Mouse (Mus musculus) frontal cortex, postnatal 14 days (tissue): ENCODE results near the gene Lrmda.

Source experiments
- DNase-seq, 2 experiments: peaks; one replicate each; pipeline ENCODE4 v3.0.0; 2022; ENCODE audit warnings: low spot score in 2 of 2

Gene Lrmda

DNA sequence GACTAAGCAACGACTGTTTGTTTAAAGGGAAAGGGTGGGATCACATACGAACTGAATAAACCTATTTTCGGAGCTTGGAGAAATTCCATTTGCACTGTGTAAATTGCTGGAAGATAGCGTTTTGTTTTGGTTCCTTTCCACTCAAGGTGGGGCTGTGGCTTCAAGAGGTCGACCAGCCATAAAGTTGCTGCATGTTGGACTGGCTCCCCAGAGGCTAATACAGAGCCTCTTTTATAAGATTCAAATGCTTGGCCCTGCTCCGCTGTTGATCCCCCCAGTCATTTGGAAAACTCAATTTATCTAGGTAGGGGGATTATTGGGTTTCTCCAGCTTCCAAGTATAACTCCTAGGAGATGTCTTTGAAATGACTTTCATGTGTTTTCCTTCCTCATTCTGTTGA is 137.5 kb downstream of the Lrmda start:
- DNase-seq: no peak

DNA sequence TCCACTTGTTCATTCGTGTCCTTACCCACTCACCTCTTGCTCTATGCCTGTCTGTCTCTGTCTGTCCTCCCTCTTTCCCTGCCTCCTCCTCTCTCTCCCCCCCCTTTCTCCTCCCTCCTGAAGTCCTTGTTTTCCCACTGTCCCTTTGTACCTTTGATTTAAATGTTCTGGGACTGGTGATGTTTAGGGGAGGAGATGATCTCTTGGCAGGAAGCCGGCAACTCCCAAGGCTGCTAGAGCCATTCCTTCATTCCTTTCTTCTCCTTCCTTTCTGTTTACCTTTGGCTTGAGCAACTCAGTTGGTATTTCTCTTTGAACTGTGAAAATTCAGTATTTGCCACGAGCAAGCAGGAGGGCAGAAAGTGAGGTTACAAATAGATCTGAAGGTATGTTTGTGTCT is 141.9 kb downstream of the Lrmda start:
- DNase-seq: no peak

DNA sequence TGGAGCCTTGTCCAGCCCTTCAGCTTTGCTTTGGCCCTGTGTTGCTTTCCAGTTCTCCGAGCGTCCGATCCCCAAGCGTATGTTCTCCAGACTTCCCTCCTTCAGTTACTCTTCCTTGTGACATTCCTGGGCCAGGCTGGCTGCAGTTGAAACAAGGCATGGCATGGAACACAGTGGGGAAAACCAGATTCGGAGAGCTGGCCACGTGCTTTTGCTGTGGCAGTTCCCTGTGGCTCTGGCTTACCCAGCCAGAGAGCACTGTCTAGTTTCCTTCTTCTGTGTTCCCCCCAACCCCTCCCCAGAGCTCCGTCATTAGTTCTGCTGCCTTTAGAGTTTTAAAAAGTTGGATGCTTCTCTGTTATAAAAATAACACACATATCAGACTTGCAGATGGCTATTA is 147.8 kb downstream of the Lrmda start:
- DNase-seq: no peak

DNA sequence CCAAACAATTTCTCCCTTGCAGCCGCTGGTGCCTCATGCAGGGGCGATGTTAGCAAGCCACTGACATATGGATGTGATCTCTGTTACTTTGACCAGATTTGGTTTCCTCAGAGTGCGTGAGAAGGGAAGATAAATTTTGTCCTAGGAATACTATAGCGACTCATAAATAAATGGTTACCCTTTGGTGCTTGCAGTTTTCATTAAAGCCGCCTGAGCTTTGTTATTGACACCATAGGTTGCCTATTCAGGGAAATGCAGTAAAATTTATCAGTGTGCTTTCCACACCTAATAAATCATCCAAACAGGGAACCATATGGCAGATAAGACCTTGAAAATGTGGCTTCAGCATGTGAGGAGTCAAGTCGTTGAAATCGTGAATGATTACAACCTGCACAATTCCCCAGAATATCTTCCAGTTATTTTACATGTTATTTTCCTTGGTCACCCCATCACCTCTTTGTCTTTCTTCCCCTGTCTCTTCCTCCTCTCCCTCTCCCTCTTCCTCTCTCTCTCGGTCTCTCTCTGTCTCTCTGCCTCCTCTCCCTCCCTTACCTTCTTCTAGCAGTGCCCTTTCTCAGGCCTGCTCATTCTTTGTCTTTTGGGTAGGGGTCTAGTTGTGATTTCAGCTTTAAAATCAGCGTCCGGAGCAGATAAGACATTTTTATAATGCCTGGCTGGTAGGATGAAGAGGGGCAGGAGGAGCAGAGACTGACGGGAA is 148.7 kb downstream of the Lrmda start:
- DNase-seq: no peak

DNA sequence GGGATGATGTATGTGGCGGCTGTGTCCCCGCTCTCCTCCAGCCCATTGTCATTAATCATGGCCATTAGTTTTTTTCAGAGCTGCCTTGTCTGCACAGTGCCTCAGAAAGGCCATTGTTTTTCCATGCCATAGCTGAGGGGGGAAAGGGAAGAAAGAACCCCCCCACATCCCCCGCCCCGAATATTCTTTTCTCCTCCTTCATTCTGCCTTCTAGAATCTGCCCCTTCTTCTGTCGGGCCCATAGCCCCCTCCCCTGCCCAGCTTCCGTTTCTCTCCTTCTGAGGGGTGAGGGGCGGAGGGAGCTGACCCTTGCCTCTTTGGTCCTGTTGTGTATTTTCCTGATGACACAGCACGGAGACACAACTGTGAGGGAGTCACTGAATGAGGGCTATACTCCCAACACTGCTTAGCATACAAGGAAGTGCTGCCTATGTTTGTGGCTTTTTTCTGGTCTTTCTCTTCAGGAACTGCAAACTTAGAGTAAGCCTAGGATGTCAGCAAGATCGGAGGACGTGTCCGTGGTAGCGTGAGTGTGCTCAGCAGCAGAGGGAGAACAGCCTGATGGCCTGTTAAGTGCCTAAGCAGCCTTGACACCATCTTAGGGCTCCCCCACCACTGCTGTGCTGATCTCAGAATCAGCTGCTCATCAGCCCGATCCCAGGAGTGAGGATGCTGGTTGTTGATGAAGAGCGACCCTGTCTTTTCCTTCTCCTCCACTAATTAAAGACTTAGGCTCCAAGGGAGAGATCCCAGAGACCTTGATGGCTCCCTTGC is 149.5 kb downstream of the Lrmda start:
- DNase-seq: no peak

DNA sequence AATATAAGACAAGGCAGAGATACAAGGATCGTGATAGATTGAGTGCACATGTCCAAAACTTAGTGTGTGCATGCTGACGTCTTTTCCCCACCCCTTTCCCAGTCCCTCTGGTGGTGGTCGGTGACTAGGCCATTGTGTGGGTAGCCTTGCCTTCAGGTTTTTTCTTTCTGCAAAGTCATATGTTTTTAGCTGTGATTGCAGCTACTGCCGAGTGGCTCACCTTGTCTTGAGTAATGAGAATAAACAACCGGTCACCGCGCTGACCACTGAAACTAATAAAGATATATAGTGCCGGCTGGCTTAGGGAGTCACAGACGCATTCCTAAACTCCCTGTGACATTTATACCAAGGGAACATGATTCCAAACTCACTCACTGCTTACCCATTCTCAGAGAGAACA is 155.2 kb downstream of the Lrmda start:
- DNase-seq: no peak

DNA sequence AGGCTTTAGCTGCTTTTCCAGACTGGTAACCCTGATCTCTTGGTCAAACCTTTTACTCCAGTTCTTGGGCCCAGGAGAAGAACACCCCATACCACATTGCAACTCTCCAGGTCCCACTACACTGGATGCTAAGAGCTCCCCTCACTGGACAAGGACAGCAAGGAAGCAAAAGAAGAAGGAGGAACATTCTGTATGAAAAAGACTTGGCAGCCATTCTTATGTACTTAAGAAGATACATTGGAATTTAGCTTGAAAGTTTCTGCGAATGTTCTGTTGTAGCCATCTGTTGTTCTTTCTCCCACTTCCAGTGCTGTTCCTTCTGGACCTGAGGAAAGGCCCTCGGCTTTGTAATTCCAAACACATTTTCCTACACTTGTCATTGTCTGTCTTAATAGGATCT is 160.2 kb downstream of the Lrmda start:
- DNase-seq: no peak

DNA sequence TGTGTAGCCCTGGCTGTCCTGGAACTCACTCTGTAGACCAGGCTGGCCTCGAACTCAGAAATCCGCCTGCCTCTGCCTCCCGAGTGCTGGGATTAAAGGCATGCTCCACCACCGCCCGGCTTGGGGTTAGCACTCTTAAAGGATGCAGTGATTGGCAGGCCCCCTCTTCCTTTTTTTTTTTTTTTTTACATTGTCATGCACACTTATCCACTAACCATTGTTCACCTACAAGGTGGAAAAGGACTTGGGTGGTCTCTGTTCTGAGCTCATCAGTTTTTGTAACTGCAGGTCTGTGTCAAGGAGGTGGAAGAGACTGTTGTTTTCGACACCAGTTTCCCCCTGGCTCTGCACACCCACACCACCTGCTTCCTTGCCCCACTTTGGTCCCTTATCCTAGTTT is 162.0 kb downstream of the Lrmda start:
- DNase-seq: no peak

DNA sequence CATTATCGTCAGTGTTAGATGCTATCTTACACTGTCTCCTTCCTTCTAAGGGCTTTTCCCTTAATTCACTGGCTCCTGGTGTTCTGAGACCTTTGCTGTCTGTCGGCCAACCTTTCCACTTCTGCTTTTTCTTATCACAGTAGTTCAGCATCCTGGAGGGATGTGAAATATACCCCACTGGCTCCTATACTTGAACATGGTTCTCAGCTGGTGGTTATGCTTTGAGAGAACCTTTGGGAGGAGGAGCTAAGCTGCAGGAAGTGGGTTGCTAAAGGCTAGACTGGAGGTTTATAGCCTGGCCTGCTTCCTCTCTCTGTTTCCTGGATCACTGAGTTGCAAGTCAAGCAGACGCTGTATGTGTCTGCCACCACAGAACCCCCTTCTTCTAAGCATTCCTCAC is 163.7 kb downstream of the Lrmda start:
- DNase-seq: no peak

DNA sequence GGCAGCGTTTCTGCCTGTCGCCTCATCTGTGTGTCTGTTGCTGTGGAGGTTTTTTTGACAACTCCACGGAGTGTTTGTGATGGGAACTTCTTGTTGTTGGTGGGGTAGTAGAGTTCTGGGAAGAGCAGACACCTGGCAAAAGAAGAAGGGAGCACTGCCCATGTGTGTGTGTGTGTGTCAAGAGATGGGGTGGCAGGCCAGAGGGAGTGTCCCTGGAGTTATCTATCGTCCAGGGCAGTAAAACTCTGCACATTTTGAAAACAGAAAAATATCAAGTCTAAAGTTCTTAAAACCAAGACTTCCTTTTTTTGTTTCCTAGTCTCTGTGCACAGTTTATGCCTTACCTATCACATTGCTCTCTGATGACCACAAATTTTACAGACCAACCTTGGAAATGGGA is 165.9 kb downstream of the Lrmda start:
- DNase-seq: no peak

DNA sequence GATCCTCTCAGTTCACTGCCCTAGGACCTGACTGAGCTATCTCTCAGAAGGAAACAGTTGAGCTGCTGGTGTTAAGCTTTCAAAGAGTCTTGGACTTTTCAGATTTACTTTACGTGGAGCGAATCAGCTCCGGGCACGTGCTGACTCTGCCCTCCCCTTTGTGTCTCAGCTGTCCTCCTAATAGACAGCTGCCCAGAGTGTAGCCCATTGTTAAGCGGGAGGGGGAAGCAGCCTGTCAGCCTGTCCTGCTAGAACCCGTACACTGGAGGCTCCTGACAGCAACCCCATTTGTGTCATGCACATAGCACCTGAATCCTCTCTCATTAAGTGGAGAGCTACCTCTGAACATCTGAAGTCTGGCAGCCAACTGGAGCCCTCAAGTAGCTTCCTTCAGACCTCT is 170.6 kb downstream of the Lrmda start:
- DNase-seq: no peak

DNA sequence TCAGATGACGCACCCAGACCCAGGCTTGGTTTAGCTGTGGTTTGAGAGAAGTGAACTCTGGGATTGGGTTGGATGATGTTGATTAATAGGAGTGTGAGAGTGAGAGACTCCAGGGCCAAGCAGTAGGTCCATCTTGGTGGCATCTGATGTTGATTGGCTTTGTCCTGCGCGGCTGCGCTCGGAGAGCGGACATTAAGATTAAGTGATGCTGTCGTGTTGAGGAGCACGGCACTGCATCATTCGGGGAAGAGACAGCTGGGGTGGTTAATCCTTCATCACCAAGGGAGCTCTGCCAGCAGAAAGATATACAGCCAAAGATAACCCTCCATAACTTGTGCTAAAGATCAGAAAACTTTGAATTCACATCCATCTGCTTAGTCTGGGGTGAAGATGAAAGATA is 172.7 kb downstream of the Lrmda start:
- DNase-seq: no peak

DNA sequence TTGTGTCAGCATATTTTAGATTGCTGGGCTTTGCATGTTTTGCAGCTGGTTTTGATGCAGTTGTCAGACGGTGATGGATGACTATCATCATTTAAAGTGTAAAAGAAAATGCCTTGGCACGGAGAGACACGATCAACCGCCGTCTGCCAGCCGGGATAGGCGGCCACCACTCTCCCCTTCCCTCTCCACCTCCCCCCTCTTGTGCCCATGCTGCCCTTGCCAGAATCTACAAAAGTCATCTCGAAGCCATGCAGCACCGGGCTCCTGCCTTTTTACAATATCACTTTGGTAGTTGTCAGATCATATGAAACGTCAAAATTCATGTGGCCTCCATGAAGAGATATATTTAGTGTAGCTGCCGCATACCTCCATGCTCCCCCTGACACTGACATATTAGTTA is 178.5 kb downstream of the Lrmda start:
- no peak for DNase-seq

DNA sequence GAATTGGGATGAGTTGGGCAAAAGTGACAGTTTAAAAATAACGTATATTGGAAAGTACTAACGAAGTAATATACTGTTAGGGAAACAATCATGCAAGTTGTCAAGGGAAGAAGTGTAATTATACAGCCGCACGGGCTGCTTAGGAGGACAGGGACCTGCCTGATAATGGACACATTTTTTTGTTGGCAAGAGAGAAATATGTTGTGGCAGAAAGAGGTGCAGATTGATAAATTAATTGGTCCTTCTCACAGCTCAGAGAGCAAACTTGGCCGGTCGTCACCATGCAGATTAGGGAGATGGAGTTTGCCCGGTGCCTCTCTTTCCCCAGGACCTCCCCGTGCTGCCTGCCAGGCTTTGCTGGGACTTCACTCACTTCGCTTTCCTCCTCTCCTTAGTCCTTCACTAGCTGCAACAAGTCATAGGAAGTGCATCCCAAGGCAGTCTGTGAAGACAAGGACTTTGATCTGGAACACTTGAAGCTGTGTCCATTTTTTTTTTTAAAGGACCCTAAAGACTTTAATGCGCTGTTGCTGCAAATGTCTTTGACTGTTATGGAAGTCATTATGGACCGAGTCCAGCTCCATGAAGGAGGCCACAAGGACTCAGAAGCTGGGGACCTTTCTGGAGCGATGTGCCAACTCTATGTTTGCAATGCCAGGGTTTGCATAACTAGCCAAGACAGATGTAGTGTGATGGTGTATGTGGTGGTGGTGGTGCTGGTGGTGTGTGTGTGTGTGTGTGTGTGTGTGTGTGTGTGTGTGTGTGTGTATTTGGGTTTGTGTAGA is 179.3 kb downstream of the Lrmda start:
- no peak for DNase-seq

DNA sequence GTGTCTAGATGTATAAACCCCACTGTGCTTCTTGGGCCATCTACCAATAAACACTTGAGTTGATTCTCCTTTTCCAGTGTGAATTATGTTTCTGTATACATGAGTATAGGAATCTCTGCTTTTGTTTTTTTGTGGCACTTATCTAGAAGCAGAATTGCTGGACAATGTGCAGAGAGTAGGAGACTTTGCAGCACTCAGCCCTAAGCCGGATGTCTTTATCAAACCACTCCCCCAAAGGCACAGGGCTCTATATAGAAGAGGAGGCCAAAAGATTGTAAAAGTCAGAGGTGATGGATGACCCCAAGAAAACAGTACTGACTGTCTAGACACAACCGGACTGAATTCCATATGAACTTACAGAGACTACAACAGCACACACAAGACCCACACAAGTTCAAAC is 182.2 kb downstream of the Lrmda start:
- DNase-seq: no peak

DNA sequence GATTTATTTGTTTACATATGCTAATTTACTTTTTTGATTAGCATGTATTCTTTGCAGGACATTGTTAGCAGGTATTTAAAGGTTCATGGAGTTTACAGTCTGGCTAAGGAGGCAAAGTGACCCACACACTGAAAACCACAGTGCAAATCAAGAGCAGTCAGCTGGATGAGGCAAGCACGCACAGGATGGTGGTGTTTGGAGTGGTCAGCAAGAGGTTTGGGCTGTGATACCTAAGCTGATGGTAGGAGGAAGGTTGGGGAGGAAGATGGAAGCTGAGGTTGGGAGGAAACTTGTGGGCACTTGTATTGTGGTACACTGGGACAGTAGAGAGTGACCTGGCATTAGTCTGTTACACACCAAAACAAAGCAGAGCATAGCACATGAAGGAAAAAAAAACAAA is 191.1 kb downstream of the Lrmda start:
- DNase-seq: no peak

DNA sequence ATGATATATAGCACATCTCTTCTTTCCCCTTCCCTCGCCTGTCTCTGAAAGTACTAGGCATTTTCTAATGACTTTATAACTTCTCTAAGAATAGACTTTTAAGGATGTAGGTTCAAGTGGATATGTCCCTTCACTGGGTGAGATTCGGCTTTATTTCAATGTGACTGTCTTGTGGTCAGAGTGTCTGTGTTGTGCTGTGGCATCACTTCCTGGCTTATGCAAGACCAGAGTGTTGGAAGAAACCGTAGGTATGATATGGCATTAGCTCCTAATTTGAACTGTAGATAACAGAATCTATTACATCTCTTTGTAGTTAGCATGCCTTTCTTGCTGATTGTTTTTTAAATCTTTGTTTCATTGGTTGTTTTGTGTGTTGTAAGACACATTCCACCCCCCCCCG is 198.7 kb downstream of the Lrmda start:
- no peak for DNase-seq

DNA sequence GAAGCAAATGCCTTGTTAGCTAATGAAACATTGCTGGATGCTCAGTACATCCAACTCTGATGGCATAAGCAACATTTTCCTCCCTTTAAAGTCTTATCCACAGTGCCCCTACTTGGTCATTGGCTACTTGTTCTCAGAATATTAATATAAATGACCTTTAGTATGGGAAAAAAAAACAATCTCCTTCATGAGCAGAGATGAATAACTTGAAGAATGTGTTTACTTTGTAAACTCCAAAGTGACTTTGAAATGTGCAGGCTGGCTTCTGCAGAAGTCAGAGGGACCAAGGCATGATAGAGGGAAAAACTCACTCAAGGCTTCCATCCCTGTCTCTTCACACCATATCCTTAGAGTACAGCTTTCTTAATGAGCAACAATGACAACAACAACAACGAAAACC is 202.5 kb downstream of the Lrmda start:
- no peak for DNase-seq

DNA sequence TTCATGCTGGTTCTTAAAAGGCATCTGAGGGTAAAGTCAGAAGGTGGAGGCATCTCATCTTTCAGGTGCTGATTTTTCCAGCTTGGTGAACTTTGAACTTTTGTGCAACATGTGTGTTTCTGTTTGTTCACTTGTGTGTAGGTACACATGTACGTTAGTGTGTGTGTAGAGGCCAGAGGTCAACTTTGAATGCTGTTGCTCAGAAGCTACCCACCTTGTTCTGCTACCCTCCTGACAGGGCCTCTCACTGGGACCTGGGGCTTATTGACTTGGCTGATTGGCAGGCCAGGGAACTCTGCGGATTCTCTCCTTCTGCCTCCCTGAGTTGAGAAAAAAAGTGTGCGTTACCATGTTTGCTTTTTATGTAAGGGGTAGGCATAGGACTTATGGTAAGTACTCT is 203.1 kb downstream of the Lrmda start:
- DNase-seq: no peak

DNA sequence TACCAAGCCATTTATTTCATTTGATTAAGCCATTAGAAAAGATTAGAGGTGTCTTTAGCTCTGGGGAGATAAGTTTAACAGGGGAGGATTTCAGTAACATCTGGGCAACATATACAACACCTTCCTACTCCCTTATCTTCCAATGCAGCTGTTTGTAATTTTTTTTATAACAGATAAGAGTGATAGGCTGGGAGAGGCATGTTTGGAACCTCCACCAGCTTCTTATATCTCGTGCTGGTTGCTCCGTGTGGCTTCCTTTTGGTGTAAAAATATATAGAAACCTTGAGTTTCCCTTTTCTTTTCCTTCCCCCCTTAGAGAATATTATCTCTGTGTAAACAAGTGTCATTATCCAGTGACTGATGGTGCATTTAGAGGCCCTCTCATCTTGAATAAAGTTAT is 206.7 kb downstream of the Lrmda start:
- DNase-seq: no peak

DNA sequence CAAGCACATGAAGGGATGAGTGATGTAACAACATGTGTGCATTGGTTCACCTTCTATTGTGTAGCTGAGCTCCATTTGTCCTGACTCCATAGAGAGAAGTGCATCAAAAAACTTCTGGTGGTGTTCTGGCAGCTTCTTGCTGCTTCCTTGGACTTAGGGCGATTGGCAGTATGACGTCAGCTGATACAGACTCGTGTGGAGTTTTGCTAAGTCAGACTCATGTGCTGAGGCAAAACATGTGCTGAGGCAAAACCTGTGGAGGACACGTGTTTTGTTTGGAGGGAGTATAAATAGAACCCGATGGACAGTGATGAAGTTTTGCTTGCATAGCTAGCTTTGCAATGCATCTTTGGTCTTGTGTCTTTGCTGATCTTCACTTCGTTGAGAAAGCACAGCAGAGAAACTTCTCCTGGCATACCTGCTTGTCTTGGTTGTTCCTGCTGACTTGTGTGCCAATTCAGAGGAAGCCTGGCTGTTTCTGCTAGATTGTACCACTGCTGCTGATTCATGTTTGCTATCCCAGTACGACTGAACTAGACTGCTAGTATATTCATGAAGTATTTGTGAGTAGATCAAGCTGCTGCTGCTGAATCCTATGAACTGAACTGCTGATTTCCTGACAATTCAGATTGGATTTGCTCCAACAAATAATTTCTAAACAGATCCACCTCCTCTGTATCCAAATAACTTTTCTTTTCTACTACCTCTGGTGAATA is 208.9 kb downstream of the Lrmda start:
- DNase-seq: no peak

DNA sequence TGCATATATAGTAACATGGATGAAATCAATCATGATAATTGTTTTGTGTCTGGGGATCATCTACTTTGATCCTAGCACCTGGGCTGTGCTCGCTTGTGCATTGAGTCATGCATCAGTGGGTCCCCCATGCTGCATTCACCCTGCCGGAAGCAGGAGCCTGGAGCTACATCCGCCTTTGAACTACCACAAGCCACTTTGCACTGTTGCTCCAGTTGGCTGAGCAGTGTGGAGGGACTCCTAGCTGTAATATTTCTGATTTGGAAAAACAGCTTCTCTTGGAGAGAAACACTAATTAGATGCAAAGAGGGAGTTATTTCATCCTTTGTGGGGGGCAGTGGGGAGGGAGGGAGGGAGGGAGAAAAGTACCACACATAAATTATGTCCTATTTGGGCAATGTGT is 220.8 kb downstream of the Lrmda start:
- DNase-seq: no peak
